Mouse (Mus musculus): ENCODE results near the gene Cdkn2b.

GRCm38 (mm10) chr4:89299721-89300120 is 11.1 kb downstream of the Cdkn2b start:
- TF ChIP-seq CTCF (IDR thresholded peaks at IDR 0.05; ENCODE audit: low read depth, low read length) = no peak
- no peak for TF ChIP-seq POLR2A (IDR thresholded peaks at IDR 0.05; ENCODE audit: borderline replicate concordance, low read depth, low read length)
